Mouse (Mus musculus): ENCODE data around the gene Pparg.

The Pparg gene

GRCm38 (mm10) chr6:115465463-115465862 is 104.7 kb downstream of the Pparg start:
- no peak for DNase-seq

DNA sequence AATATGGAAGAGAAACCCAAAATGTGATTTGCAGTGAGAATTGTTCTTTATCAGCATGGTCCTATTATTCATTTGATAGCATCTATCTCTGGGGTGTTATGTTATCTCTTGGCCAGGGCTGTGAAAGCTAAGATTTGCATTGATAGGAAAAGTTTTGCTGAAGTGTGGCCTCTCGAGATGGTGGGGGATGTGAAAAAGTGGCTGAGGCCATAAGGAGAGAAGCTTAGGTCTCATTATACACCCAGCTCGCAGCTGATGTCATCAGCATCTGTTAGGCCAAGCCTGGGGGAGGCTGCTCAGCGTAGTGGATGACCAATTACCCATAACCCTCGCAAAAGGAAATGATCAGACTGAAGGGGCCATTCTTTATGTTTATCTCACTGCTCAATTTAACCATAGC is 105.1 kb downstream of the Pparg start:
- no peak for DNase-seq

DNA sequence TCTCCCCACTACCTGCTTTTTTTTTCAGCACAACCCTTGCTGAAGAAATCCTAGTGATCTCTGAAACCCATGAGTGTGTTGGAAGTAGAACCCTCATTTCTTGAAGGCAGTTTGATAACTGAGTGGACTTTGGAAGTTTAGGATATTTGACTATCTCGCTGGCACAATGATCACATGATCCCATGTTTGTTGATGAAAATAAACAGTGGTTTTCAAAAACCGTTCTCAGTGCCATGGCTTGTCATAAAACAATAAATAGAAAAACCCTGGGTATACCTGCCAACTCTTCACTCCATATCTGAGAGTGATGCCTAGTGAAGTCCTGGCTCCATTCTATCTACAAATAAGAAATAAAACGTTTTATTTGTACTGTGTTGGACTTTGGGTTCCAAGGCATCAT is 105.8 kb downstream of the Pparg start:
- no peak for DNase-seq

DNA sequence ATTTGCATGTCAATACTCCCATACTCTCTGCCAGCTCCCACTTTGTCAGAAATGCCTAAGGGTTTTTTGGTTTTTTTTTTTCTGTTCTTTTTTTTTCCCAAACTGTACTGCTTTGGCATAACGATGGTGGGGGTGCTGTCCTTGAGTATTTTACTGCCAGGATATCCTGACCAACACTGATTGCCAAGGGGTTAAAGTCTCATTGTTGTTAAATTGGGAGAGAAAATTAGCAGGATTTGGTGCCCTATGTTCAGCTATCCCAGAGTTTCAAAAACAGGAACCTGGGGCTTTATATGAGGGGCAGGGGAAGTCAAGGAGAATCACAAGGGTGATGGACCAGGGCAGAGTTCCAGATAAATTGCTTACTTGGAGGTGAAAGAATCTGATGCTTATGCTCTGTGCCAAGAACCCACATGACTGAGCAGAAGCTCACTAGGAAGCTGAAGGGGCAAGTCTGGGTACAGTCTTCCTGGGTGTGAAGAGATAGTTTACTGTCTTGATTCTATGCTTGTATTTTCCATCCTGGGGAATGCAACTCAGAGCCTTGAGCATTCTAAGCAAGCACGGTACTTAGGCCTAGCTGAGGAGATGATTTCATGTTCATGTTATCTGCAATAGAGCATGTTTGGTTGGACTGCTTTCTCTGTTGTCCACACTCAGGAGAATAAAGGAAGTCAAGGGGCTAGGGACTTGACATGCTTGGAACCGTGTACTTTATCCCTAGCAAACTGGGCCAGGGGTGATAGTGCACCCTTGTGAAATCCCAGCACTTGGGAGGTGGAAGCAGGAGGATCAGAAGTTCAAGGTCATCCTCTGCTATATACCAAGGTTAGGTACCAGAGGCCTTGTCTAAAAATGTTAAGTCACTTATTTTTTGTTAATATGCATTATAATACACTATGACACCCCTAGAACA is 109.2 kb downstream of the Pparg start:
- no peak for DNase-seq

DNA sequence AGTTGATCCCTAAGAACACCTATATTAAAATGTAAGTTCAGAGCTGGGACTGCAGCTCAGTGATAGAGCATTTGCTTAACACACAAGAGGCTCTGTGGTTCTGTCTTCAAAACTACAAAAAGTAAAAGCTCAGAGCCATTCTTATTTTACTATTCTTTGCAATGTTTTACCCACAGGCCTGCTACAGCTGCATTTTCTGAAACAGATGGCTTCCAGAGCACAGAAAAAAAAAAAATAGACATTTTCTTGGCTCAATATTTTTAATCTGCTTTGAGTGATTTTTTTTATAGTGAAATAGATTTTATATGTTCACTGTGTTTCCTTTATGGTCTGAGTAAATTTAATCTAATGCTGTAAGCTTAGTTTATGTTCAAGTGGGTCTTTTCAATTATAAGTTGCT is 111.2 kb downstream of the Pparg start:
- DNase-seq, result no peak

GRCm38 (mm10) chr6:115477081-115477695 is 116.4 kb downstream of the Pparg start:
- DNase-seq, result no peak

DNA sequence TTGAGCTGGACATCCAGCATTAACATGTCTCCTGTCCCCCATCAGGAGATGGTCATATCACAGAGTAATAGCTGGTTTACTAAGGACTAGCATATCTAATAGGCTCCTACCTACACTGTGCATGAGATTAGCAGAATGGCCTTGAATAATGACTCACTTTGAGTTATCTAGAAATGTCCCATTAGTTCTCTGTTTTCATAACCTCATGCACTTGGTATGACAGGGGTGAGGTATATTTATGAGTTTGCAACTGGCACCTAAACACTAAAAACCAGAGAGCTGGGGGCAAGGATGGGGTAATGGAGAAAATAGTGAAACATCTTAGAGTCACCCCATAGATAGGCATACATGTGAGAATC is 119.2 kb downstream of the Pparg start:
- no peak for DNase-seq

DNA sequence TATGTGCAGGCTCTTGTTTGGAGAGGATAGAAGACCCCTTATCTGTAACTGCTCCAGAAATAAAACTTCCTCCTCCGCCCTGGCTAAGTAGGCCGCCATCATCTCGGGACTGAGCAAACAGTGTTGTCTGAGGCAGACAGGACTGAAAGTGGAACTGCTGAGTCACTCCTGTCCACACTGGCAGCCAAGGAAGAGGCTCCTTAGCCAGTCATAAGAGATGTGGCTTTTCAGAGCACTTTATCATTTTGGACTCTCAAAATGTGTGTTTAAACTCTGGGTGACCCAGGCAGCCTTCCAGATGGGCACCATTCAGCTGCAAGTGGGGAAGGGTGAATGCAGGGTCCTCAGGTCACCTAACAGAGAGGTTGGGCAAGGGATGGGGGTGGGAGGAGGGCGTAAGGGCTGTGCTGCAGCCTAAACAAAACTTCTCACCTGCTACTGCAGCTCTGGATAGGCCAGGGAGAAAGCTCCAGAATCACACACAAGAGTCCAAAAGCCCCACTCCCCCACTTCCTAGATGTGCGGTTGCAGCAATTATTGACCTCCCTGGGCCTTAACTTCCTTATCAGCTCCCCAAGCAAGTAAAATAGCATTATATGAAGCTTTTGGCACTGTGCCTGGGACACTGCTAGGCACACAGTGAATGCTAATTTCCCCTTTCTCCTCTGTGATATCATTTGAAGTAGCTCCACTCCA is 119.7 kb downstream of the Pparg start:
- no peak for DNase-seq

- DNase-seq, result no peak
Observed at GRCm38 (mm10) chr6:115481018-115481354, 120.2 kb downstream of the Pparg start.

GRCm38 (mm10) chr6:115481603-115482002 is 120.9 kb downstream of the Pparg start:
- DNase-seq, result no peak

GRCm38 (mm10) chr6:115485635-115486034 is 124.9 kb downstream of the Pparg start:
- no peak for DNase-seq

DNA sequence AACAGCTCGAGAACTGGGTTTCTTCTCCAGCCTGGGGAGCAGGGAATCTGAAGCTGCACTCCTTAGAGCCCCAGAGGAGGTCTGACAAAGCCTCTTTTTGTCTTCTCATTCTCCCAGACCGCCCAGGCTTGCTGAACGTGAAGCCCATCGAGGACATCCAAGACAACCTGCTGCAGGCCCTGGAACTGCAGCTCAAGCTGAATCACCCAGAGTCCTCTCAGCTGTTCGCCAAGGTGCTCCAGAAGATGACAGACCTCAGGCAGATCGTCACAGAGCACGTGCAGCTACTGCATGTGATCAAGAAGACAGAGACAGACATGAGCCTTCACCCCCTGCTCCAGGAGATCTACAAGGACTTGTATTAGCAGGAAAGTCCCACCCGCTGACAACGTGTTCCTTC is 129.1 kb downstream of the Pparg start:
- no peak for DNase-seq

DNA sequence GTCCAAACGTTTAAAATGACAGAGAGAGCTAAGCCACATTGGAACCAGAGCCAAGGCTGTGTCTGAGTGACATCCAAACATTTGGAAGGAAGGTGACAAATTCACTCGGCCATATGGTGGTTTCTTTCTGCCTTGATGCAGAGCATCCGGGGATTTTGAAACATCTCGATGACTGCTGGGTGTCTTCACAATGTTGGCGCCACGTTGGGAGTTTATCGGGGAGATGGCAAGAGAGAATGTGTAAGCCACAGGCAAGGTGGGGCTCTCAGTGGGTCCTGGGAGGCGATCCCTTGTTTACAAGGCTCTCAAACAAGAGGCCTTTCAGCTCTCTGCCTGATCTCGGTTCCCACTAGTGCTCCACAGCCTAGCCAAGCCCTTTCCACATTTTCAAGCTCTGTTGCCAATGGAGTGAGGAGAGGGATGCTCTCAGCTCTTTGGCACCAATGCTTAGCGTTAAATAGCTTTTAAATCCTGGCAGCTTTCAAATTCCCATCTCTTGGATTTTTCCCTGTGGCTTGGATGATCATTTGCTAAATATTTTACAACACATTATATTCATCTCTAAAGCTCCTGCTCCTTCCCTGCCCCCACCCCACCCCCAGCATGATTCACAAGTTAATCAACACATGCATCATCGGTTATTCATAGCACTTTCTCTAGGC is 132.3 kb downstream of the Pparg start:
- peak; percentile 47 to 69 for DNase-seq

- DNase-seq, result no peak
Observed at GRCm38 (mm10) chr6:115493824-115494223, 133.1 kb downstream of the Pparg start.

DNA sequence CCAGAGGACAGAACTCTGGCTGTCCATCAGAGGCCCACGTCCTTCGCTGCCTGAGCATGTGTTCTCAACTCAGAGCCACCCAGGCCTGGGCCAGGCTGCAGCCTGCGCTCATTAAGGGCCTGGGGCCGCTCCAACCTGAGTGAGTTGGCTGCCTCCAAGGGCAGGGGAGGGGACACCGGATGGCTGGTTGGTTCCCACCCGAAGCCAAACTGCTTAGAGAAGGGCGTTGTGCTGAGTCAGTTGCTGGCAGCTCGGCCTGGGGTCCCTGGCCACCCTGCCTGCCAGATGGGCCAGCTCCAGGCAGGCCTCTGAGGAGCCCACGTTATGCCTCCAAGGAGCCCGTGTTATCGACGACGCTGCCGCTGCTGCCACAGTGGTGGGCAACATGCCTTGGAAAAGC is 138.8 kb downstream of the Pparg start:
- DNase-seq, result peak in 1 of 2 experiments; percentile 11

GRCm38 (mm10) chr6:115500234-115500633 is 139.5 kb downstream of the Pparg start:
- no peak for DNase-seq

GRCm38 (mm10) chr6:115501131-115501530 is 140.4 kb downstream of the Pparg start:
- no peak for DNase-seq

- DNase-seq, result no peak
Observed at GRCm38 (mm10) chr6:115503038-115503437, 142.3 kb downstream of the Pparg start.

GRCm38 (mm10) chr6:115503549-115504159 is 142.9 kb downstream of the Pparg start:
- DNase-seq, result no peak

- no peak for DNase-seq
Observed at GRCm38 (mm10) chr6:115504160-115504558, 143.4 kb downstream of the Pparg start.

DNA sequence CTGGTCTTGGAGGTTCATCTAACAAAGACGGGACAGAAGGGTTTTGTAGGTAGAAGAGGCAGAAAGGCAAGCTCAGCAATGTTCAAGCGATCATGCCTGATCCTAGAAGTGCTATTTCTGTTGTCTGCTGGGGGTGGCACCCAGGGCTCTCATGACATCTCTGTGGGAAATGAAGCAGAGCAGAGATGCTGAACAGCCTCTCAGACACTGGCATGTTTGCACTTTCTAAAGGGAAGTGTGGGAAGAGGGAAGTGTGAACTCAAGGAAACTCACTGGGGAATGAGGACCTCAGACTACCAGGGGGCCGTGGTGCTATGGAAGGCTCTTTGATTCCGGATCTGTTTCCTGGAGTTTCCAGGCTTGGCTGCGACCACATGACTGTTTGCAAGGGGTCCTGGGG is 144.2 kb downstream of the Pparg start:
- DNase-seq, result no peak

- DNase-seq, result no peak
Observed at GRCm38 (mm10) chr6:115506425-115506824, 145.7 kb downstream of the Pparg start.

DNA sequence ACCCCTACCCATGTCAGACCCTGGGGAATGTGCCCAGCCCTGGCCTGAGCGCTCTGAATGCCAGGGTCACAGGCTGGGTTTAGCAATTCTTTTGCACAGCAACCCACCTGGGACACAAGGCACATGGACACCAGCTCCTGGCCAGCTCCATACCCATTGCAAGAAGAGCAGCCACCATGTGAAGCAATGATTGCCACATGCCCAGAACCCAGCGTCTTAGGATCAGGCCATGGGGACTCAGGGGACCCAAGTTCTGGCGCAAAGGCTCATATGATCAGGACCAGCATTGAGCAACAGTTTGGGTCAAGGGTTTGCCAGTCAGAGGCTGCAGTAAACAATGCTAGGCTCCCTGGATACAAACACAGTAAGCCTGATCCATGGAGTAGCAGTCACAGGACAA is 150.7 kb downstream of the Pparg start:
- no peak for DNase-seq
